Mouse (Mus musculus) neural tube, embryonic 13.5 days (tissue): ENCODE results near the gene Cad. TPM values are rescaled to one million over a fixed set of nuclear protein-coding genes. Genes with fewer than 3 reads are reported as not detected.

Source experiments
- ATAC-seq: fragments of 200-750 bp; cut with Nextera tagmentation; 2 replicates; pipeline ENCODE4 v1.8.0; 2017; ENCODE audit warnings: low read depth, mild to moderate bottlenecking, moderate TSS enrichment, moderate library complexity
- H3K27ac ChIP-seq: fragments of 300-500 bp; sonication (generic); replicated peaks from 2 replicates; pipeline ENCODE4 v1.5.1; 2015; ENCODE audit warnings: moderate library complexity, mild to moderate bottlenecking, inconsistent platforms
- H3K27me3 ChIP-seq: fragments of 300-500 bp; sonication (generic); 2 replicates; pipeline ENCODE4 v1.6.1; 2015; ENCODE audit warnings: mild to moderate bottlenecking, inconsistent platforms
- H3K36me3 ChIP-seq: fragments of 300-500 bp; sonication (generic); 2 replicates; pipeline ENCODE4 v1.6.1; 2015; ENCODE audit warnings: mild to moderate bottlenecking, inconsistent platforms
- H3K4me1 ChIP-seq: fragments of 300-500 bp; sonication (generic); replicated peaks from 2 replicates; pipeline ENCODE4 v1.6.1; 2015; ENCODE audit warnings: inconsistent platforms
- H3K4me2 ChIP-seq: fragments of 300-500 bp; sonication (generic); 2 replicates; pipeline ENCODE4 v1.6.1; 2015; ENCODE audit warnings: inconsistent platforms, mild to moderate bottlenecking, moderate library complexity
- H3K4me3 ChIP-seq: fragments of 300-500 bp; sonication (generic); 2 replicates; pipeline ENCODE4 v1.5.1; 2015; ENCODE audit warnings: mild to moderate bottlenecking, inconsistent platforms
- H3K9ac ChIP-seq: fragments of 300-500 bp; sonication (generic); 2 replicates; pipeline ENCODE4 v1.6.1; 2015; ENCODE audit warnings: moderate library complexity, mild to moderate bottlenecking, inconsistent platforms
- H3K9me3 ChIP-seq: fragments of 300-500 bp; sonication (generic); 2 replicates; pipeline ENCODE4 v1.6.1; 2016; ENCODE audit warnings: inconsistent platforms
- WGBS: fragments of 180-500 bp; shearing (Covaris S2); methylation state at CpG from one replicate; pipeline ENCODE4 v1.1.7; 2015; 5-methylcytosine and 5-hydroxymethylcytosine counted together
- polyA plus RNA-seq: library from polyadenylated mRNA; unstranded; fragments of >200 nt; fragmentation: Nextera tagmentation; extraction: Ambion mirVana; gene quantifications from 2 replicates; pipeline ENCODE4 v1.2.1, GENCODE M21; 2015

Gene Cad
- polyA plus RNA-seq, 1 experiment from 2014 or later, result 13.4 TPM

- Histone ChIP-seq H3K27me3 (peaks cover 95% of the 10 kb centered on the region), H3K9ac (no peak overlapping the region), H3K9me3 (no peaks in the 10 kb centered on the region), H3K36me3 (no peaks in the 10 kb centered on the region), H3K27ac (no peak overlapping the region), H3K4me3 (peak overlapping the region; percentile 61), H3K4me1 (peaks cover 59% of the 10 kb centered on the region), H3K4me2 (peak overlapping the region; percentile 58)
- WGBS, result 2% methylated on average over 29 of the region's 29 CpGs
- ATAC-seq, result no peak
Measured at GRCm38 (mm10) chr5:31094100-31094798, 39.7 kb downstream of the Cad start.

GRCm38 (mm10) chr5:31094799-31095691, 40.5 kb downstream of the Cad start:
- H3K4me1 ChIP-seq, result peaks cover 57% of the 10 kb centered on the region
- H3K9ac ChIP-seq, result peak overlapping the region; percentile 26; the same call in 1 of the 2 replicates
- peak overlapping the region; percentile 61 for H3K4me3 ChIP-seq
- peaks cover 91% of the 10 kb centered on the region for H3K27me3 ChIP-seq
- whole genome bisulfite sequencing, result under 1% methylated on average over 59 of the region's 59 CpGs
- no peak for ATAC-seq
- H3K27ac ChIP-seq, result no peak overlapping the region
- H3K4me2 ChIP-seq, result peak overlapping the region; percentile 58
- no peaks in the 10 kb centered on the region for H3K36me3 ChIP-seq
- no peaks in the 10 kb centered on the region for H3K9me3 ChIP-seq

- Histone ChIP-seq H3K36me3 (no peaks in the 10 kb centered on the region), H3K4me3 (0 out of 2 replicates have a peak overlapping the region, but pooled peaks have one; percentile 61), H3K27me3 (peaks cover 87% of the 10 kb centered on the region), H3K27ac (no peak overlapping the region), H3K4me2 (peak overlapping the region; percentile 58), H3K4me1 (peaks cover 49% of the 10 kb centered on the region), H3K9me3 (no peaks in the 10 kb centered on the region), H3K9ac (no peak overlapping the region)
- WGBS, result 21% methylated on average over 11 of the region's 11 CpGs
- ATAC-seq, result no peak
Measured at GRCm38 (mm10) chr5:31095711-31096480, 41.3 kb downstream of the Cad start.

GRCm38 (mm10) chr5:31105814-31106335, 51.3 kb downstream of the Cad start, which contains the start of gene Dnajc5g:
Gene Dnajc5g (plus strand): TSS chr5:31106285.
- Histone ChIP-seq H3K9ac (no peak within 1 kb of the TSS), H3K4me3 (no peak within 1 kb of the TSS), H3K4me2 (no peak within 1 kb of the TSS), H3K9me3 (no peaks in the 10 kb centered on the region), H3K4me1 (no peaks in the 10 kb centered on the region), H3K36me3 (no peaks in the 10 kb centered on the region), H3K27ac (no peak within 1 kb of the TSS), H3K27me3 (no peaks in the 10 kb centered on the region; the same call in 1 of the 2 replicates)
- WGBS, result 84% methylated on average over 9 of the region's 9 CpGs
- no peak for ATAC-seq

- no peaks in the 10 kb centered on the region for H3K4me1 ChIP-seq
- H3K36me3 ChIP-seq, result no peaks in the 10 kb centered on the region
- H3K27ac ChIP-seq, result no peak within 1 kb of the TSS
- 90% methylated on average over 18 of the region's 18 CpGs for WGBS
- no peak within 1 kb of the TSS for H3K4me2 ChIP-seq
- H3K4me3 ChIP-seq, result no peak within 1 kb of the TSS
- no peak within 1 kb of the TSS for H3K9ac ChIP-seq
- ATAC-seq, result no peak
- H3K9me3 ChIP-seq, result no peaks in the 10 kb centered on the region
- H3K27me3 ChIP-seq, result peaks cover 5% of the 10 kb centered on the region; the same call in 1 of the 2 replicates
Measured at GRCm38 (mm10) chr5:31108000-31108490, 53.5 kb downstream of the Cad start, which contains the start of gene Slc30a3. Gene Slc30a3 (minus strand): TSS chr5:31108237.

- no peaks in the 10 kb centered on the region for H3K36me3 ChIP-seq
- no peak overlapping the region for H3K4me2 ChIP-seq
- H3K4me1 ChIP-seq, result no peaks in the 10 kb centered on the region
- WGBS, result 39% methylated on average over 7 of the region's 7 CpGs
- no peaks in the 10 kb centered on the region for H3K9me3 ChIP-seq
- no peak overlapping the region for H3K9ac ChIP-seq
- H3K27me3 ChIP-seq, result peaks cover 9% of the 10 kb centered on the region; the same call in 1 of the 2 replicates
- H3K4me3 ChIP-seq, result no peak overlapping the region
- no peak for ATAC-seq
- no peak overlapping the region for H3K27ac ChIP-seq
Measured at GRCm38 (mm10) chr5:31110781-31111180, 56.2 kb downstream of the Cad start.

GRCm38 (mm10) chr5:31116354-31116753, 61.8 kb downstream of the Cad start, which contains the start of gene Trim54:
Gene Trim54 (plus strand): TSS chr5:31116712.
- Histone ChIP-seq H3K4me1 (no peaks in the 10 kb centered on the region), H3K9ac (no peak within 1 kb of the TSS), H3K4me2 (no peak within 1 kb of the TSS), H3K27me3 (peaks cover 15% of the 10 kb centered on the region), H3K36me3 (no peaks in the 10 kb centered on the region), H3K9me3 (no peaks in the 10 kb centered on the region), H3K27ac (no peak within 1 kb of the TSS), H3K4me3 (no peak within 1 kb of the TSS)
- 64% methylated on average over 3 of the region's 3 CpGs for WGBS
- no peak for ATAC-seq

- Histone ChIP-seq H3K36me3 (no peaks in the 10 kb centered on the region), H3K27me3 (peaks cover 10% of the 10 kb centered on the region), H3K27ac (no peak overlapping the region), H3K4me3 (no peak overlapping the region), H3K4me2 (no peak overlapping the region), H3K9me3 (no peaks in the 10 kb centered on the region), H3K9ac (no peak overlapping the region), H3K4me1 (no peaks in the 10 kb centered on the region)
- no peak for ATAC-seq
- 41% methylated on average over 10 of the region's 10 CpGs for WGBS
Measured at GRCm38 (mm10) chr5:31116912-31117311, 62.3 kb downstream of the Cad start.

- no peaks in the 10 kb centered on the region for H3K9me3 ChIP-seq
- ATAC-seq, result no peak
- H3K9ac ChIP-seq, result no peak overlapping the region
- no peaks in the 10 kb centered on the region for H3K36me3 ChIP-seq
- WGBS, result 89% methylated on average over 8 of the region's 8 CpGs
- peaks cover 6% of the 10 kb centered on the region for H3K27me3 ChIP-seq
- H3K4me2 ChIP-seq, result no peak overlapping the region
- H3K4me3 ChIP-seq, result no peak overlapping the region
- H3K27ac ChIP-seq, result no peak overlapping the region
- H3K4me1 ChIP-seq, result no peaks in the 10 kb centered on the region
Measured at GRCm38 (mm10) chr5:31121111-31121510, 66.5 kb downstream of the Cad start.

- 47% methylated on average over 2 of the region's 2 CpGs for WGBS
- no peak overlapping the region for H3K27ac ChIP-seq
- H3K4me3 ChIP-seq, result no peak overlapping the region
- ATAC-seq, result no peak
- no peaks in the 10 kb centered on the region for H3K36me3 ChIP-seq
- no peak overlapping the region for H3K4me2 ChIP-seq
- H3K4me1 ChIP-seq, result no peaks in the 10 kb centered on the region
- no peak overlapping the region for H3K9ac ChIP-seq
- no peaks in the 10 kb centered on the region for H3K27me3 ChIP-seq
- H3K9me3 ChIP-seq, result no peaks in the 10 kb centered on the region
Measured at GRCm38 (mm10) chr5:31123481-31123880, 68.9 kb downstream of the Cad start.

- H3K9me3 ChIP-seq, result no peaks in the 10 kb centered on the region
- WGBS, result 41% methylated on average over 5 of the region's 5 CpGs
- H3K27ac ChIP-seq, result no peak overlapping the region
- ATAC-seq, result no peak
- no peak overlapping the region for H3K4me2 ChIP-seq
- no peak overlapping the region for H3K9ac ChIP-seq
- H3K4me3 ChIP-seq, result no peak overlapping the region
- H3K27me3 ChIP-seq, result peaks cover 3% of the 10 kb centered on the region; the same call in 1 of the 2 replicates
- no peaks in the 10 kb centered on the region for H3K36me3 ChIP-seq
- H3K4me1 ChIP-seq, result no peaks in the 10 kb centered on the region
Measured at GRCm38 (mm10) chr5:31126050-31126449, 71.5 kb downstream of the Cad start.
